Mouse (Mus musculus) retina, postnatal 1 day (tissue): ENCODE measurements at regions not wholly inside any gene's neighbourhood (a gene's known extent, or its start where the extent isn't known, plus 50 kb on each side); places are given as distances from the start of the nearest gene placed in this dataset.
A peak's percentile ranks its signal among the peaks of the same experiment; 100 is the strongest.

Experiments used
- DNase-seq: peaks from one replicate; pipeline ENCODE4 v3.0.0-alpha.2; 2012

DNA sequence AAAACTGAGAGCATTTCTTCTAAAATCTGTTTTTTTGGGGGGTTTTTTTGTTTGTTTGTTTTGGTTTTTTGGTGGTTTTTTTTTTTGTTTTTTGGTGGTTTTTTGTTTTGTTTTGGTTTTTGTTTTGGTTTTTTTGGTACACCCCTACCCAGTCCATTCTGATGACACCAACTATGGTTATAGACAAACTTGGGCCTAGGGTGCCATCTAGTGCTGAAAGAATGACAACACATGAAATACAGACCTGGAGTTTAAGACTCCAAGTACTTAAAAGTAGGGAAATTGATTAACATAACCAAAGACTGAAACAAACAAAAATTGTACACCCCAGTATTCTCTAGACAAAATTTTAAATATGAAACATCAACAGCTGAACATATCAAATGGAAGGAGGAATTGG lies 76.0 kb upstream of the Ano5 start:
- DNase-seq = peak; percentile 70

DNA sequence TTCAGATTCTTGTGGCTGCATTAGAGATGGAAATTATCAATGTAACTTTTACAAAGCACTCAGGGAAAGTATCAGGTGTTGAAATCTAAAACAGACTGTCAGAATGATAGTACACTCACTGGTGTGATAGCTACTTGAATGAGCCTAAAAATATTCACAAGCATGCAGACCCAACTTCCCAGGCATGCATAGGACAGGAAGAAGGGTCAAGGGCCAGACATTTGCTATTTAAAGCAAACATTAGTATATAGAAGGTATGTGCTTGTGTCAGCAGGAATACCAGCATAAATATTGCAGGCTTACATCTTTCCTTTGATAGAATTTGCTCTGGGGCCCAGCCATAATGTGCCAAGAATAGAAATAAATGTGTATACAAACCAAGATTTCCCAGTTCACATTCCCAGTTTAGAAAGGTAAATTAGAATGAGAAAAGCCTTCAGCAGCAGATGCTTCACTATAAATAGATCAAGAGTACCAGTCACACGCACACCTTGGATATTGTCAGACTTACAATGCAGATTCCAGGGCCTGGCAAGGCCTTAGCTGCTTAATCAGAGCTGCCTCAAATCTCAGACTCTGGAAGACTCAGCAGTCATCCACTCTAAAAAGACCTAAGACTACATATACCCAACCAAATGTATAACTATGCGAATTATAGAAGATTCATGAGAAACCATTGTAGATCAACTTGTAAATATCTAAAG lies 55.7 kb upstream of the Ano5 start:
- DNase-seq = no peak

DNA sequence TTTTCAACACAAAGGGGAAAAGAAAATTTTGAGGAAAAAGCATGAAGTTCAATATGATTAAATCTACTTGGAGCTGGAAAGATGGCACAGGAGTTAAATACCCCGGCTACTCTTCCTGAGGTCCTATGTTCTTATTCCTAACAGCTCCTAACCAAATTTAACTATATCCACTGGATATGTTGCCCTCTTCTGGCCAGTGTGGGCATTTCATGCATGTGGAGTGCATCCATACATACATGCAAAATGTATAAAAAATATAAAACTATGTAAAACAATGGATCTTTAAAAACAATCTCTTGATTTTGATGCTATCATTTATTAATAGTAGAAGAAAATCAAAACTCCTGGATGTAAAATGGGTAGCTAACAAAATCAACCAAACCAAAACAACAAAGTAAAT lies 52.1 kb upstream of the Ano5 start:
- peak; percentile 7 for DNase-seq
